Mouse (Mus musculus): ENCODE data around the gene Nln.

GRCm38 (mm10) chr13:104084600-104084999 lies 24.8 kb downstream of the Nln start:
- TF ChIP-seq CTCF (IDR thresholded peaks at IDR 0.05; ENCODE audit: extremely low read depth, insufficient read length, insufficient replicate concordance, low read depth, low read length) = no peak
- TF ChIP-seq POLR2A (IDR thresholded peaks at IDR 0.05; ENCODE audit: low read depth, low read length) = no peak
